Mouse (Mus musculus) midbrain, embryonic 14.5 days (tissue): ENCODE results near the gene Zfp212. TPM values are rescaled to one million over a fixed set of nuclear protein-coding genes. Genes with fewer than 3 reads are reported as not detected.

ENCODE experiments used
- ATAC-seq: fragments of 200-750 bp; cut with Nextera tagmentation; 2 replicates; pipeline ENCODE4 v1.8.0; 2017; ENCODE audit warnings: moderate number of reproducible peaks, moderate library complexity; ENCODE audit not compliant: low FRiP score, low TSS enrichment
- DNase-seq: peaks from one replicate; pipeline ENCODE4 v3.0.0-alpha.2; 2015
- H3K27ac ChIP-seq: fragments of 300-500 bp; sonication (generic); replicated peaks from 2 replicates; pipeline ENCODE4 v1.5.1; 2014; ENCODE audit warnings: mild to moderate bottlenecking, low read depth, low read length, moderate library complexity
- H3K27me3 ChIP-seq: fragments of 300-500 bp; sonication (generic); 2 replicates; pipeline ENCODE4 v1.6.1; 2014; ENCODE audit warnings: low read length, control low read depth, mixed read lengths; ENCODE audit not compliant: control insufficient read depth, insufficient read depth
- H3K36me3 ChIP-seq: fragments of 300-500 bp; sonication (generic); 2 replicates; pipeline ENCODE4 v1.6.1; 2014; ENCODE audit warnings: low read length, control low read depth; ENCODE audit not compliant: control insufficient read depth, insufficient read depth
- H3K4me1 ChIP-seq: fragments of 300-500 bp; sonication (generic); 2 replicates; pipeline ENCODE4 v1.6.1; 2014; ENCODE audit warnings: mild to moderate bottlenecking, antibody characterized with exemption, low read length, control low read depth; ENCODE audit not compliant: control insufficient read depth, insufficient read depth
- H3K4me2 ChIP-seq: fragments of 300-500 bp; sonication (generic); 2 replicates; pipeline ENCODE4 v1.6.1; 2014; ENCODE audit warnings: mild to moderate bottlenecking, low read length, moderate library complexity
- H3K4me3 ChIP-seq: fragments of 300-500 bp; sonication (generic); replicated peaks from 2 replicates; pipeline ENCODE4 v1.5.1; 2014; ENCODE audit warnings: low read depth, low read length
- H3K9ac ChIP-seq: fragments of 300-500 bp; sonication (generic); replicated peaks from 2 replicates; pipeline ENCODE4 v1.6.1; 2014; ENCODE audit warnings: mild to moderate bottlenecking, low read length, moderate library complexity
- H3K9me3 ChIP-seq: fragments of 300-500 bp; sonication (generic); 2 replicates; pipeline ENCODE4 v1.6.1; 2016; ENCODE audit warnings: low read length, control low read depth, mixed read lengths; ENCODE audit not compliant: control insufficient read depth
- WGBS: fragments of 180-500 bp; shearing (Covaris S2); extraction: QIAGEN DNeasy Blood & Tissue Kit; methylation state at CpG from one replicate; pipeline ENCODE4 v1.1.7; 2014; 5-methylcytosine and 5-hydroxymethylcytosine counted together
- polyA plus RNA-seq: library from polyadenylated mRNA; unstranded; fragments of >200 nt; fragmentation: Nextera tagmentation; extraction: Ambion mirVana; gene quantifications from 2 replicates; pipeline ENCODE4 v1.2.1, GENCODE M21; 2014

Gene Zfp212
- polyA plus RNA-seq, 1 experiment from 2014 or later: 16.4 TPM

GRCm38 (mm10) chr6:47888812-47889383 lies 31.4 kb upstream of the Zfp212 start:
- Histone ChIP-seq H3K9me3 (no peaks in the 10 kb centered on the region), H3K36me3 (peaks cover 77% of the 10 kb centered on the region), H3K9ac (no peak overlapping the region), H3K4me2 (no peak overlapping the region), H3K4me1 (no peaks in the 10 kb centered on the region), H3K27me3 (no peaks in the 10 kb centered on the region), H3K4me3 (no peak overlapping the region), H3K27ac (no peak overlapping the region)
- ATAC-seq: no peak
- 91% methylated on average over 8 of the region's 8 CpGs for WGBS
- DNase-seq: no peak

GRCm38 (mm10) chr6:47899416-47899815 lies 20.9 kb upstream of the Zfp212 start:
- no peaks in the 10 kb centered on the region for H3K4me1 ChIP-seq
- no peak for ATAC-seq
- H3K4me2 ChIP-seq: no peak overlapping the region
- no peak overlapping the region for H3K27ac ChIP-seq
- H3K9me3 ChIP-seq: no peaks in the 10 kb centered on the region
- peaks cover 68% of the 10 kb centered on the region for H3K36me3 ChIP-seq
- no peak for DNase-seq
- no peak overlapping the region for H3K4me3 ChIP-seq
- no peak overlapping the region for H3K9ac ChIP-seq
- 93% methylated on average over 6 of the region's 6 CpGs for WGBS
- no peaks in the 10 kb centered on the region for H3K27me3 ChIP-seq

GRCm38 (mm10) chr6:47903587-47903986 lies 16.7 kb upstream of the Zfp212 start:
- no peak for ATAC-seq
- 79% methylated on average over 4 of the region's 4 CpGs for WGBS
- no peak overlapping the region for H3K9ac ChIP-seq
- H3K27ac ChIP-seq: no peak overlapping the region
- no peaks in the 10 kb centered on the region for H3K9me3 ChIP-seq
- no peaks in the 10 kb centered on the region for H3K4me1 ChIP-seq
- H3K36me3 ChIP-seq: peaks cover 94% of the 10 kb centered on the region
- no peak overlapping the region for H3K4me3 ChIP-seq
- H3K27me3 ChIP-seq: no peaks in the 10 kb centered on the region
- no peak for DNase-seq
- H3K4me2 ChIP-seq: no peak overlapping the region

GRCm38 (mm10) chr6:47904361-47904760 lies 15.9 kb upstream of the Zfp212 start:
- ATAC-seq (no peak), DNase-seq (no peak)
- no peak overlapping the region for H3K9ac ChIP-seq
- no peaks in the 10 kb centered on the region for H3K27me3 ChIP-seq
- WGBS: 40% methylated on average over 19 of the region's 19 CpGs
- no peaks in the 10 kb centered on the region for H3K4me1 ChIP-seq
- no peak overlapping the region for H3K4me2 ChIP-seq
- H3K4me3 ChIP-seq: no peak overlapping the region
- no peaks in the 10 kb centered on the region for H3K9me3 ChIP-seq
- peaks cover 88% of the 10 kb centered on the region for H3K36me3 ChIP-seq
- no peak overlapping the region for H3K27ac ChIP-seq

- Histone ChIP-seq H3K4me2 (no peak overlapping the region), H3K4me1 (no peaks in the 10 kb centered on the region), H3K9me3 (no peaks in the 10 kb centered on the region), H3K36me3 (peaks cover 81% of the 10 kb centered on the region), H3K27me3 (no peaks in the 10 kb centered on the region), H3K27ac (no peak overlapping the region), H3K4me3 (no peak overlapping the region), H3K9ac (no peak overlapping the region)
- peak; percentile 11 for DNase-seq
- WGBS: 56% methylated on average over 44 of the region's 44 CpGs
- ATAC-seq: no peak
Measured at GRCm38 (mm10) chr6:47904917-47905695, 15.2 kb upstream of the Zfp212 start.

- H3K27ac ChIP-seq: no peak overlapping the region
- ATAC-seq (no peak), DNase-seq (no peak)
- WGBS: 95% methylated on average over 5 of the region's 5 CpGs
- no peak overlapping the region for H3K4me2 ChIP-seq
- H3K36me3 ChIP-seq: peaks cover 68% of the 10 kb centered on the region
- no peak overlapping the region for H3K4me3 ChIP-seq
- no peaks in the 10 kb centered on the region for H3K9me3 ChIP-seq
- no peak overlapping the region for H3K9ac ChIP-seq
- H3K4me1 ChIP-seq: no peaks in the 10 kb centered on the region
- H3K27me3 ChIP-seq: no peaks in the 10 kb centered on the region
Measured at GRCm38 (mm10) chr6:47906326-47906725, 13.9 kb upstream of the Zfp212 start.

- no peak for DNase-seq
- no peak for ATAC-seq
- no peaks in the 10 kb centered on the region for H3K27me3 ChIP-seq
- H3K36me3 ChIP-seq: peaks cover 45% of the 10 kb centered on the region
- no peaks in the 10 kb centered on the region for H3K4me1 ChIP-seq
- no peak overlapping the region for H3K27ac ChIP-seq
- H3K4me3 ChIP-seq: no peak overlapping the region
- no peak overlapping the region for H3K9ac ChIP-seq
- 82% methylated on average over 1 of the region's 1 CpGs for WGBS
- H3K9me3 ChIP-seq: no peaks in the 10 kb centered on the region
- H3K4me2 ChIP-seq: no peak overlapping the region
Measured at GRCm38 (mm10) chr6:47909007-47909406, 11.3 kb upstream of the Zfp212 start.

GRCm38 (mm10) chr6:47911650-47912049 lies 8.6 kb upstream of the Zfp212 start:
- Histone ChIP-seq H3K27me3 (no peaks in the 10 kb centered on the region), H3K9me3 (no peaks in the 10 kb centered on the region), H3K4me2 (no peak overlapping the region), H3K27ac (no peak overlapping the region), H3K9ac (no peak overlapping the region), H3K36me3 (peaks cover 18% of the 10 kb centered on the region), H3K4me3 (no peak overlapping the region), H3K4me1 (no peaks in the 10 kb centered on the region)
- WGBS: 63% methylated on average over 1 of the region's 1 CpGs
- DNase-seq (no peak), ATAC-seq (no peak)

GRCm38 (mm10) chr6:47912991-47913390 lies 7.3 kb upstream of the Zfp212 start:
- 56% methylated on average over 3 of the region's 3 CpGs for WGBS
- Histone ChIP-seq H3K4me1 (no peaks in the 10 kb centered on the region), H3K4me3 (no peak overlapping the region), H3K9me3 (no peaks in the 10 kb centered on the region), H3K4me2 (no peak overlapping the region), H3K9ac (no peak overlapping the region), H3K27me3 (no peaks in the 10 kb centered on the region), H3K27ac (no peak overlapping the region), H3K36me3 (peaks cover 6% of the 10 kb centered on the region; the same call in 1 of the 2 replicates)
- DNase-seq (no peak), ATAC-seq (no peak)
